ENCODE assay signal across 1 mouse cellular context in the genomic region with DNA sequence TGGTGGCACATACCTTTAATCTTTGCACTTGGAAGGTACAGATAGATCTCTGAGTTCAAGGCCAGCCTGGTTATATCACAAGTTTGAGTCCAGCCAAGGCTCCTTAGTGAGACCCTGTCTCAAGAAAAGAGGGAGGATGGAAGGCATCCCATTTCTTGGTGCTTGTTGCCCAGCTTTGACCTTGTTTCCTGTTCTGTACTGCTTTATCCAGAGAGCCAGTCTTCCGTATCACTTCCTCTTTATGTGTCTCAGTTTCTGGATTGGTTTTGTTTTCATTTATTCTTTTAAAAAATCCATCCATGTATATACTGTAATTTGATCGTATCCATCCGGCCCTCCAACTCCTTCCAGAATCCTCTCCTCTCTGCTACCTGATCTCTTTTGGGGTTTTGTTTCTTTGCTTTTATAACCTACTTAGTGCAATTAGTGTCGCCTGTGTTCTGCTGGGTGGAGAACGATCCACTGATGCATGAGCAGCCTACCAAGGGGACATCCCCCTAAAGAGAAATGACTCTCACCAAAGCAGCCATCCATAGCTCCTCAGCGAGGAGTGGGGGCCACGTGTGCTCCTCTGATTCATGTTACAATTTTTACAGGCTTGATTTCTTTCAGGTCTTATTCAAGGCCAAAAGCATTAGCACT.
TF ChIP-seq lines count a peak whose summit lies in the region.

No protein-coding gene starts in this region.

TF ChIP-seq in CH12.LX, 34 proteins besides CTCF, POLR2A, EP300 and RAD21 (continued from another document):
- TF ChIP-seq GABPA (IDR thresholded peaks at IDR 0.05; ENCODE audit: insufficient replicate concordance, low read depth, low read length) = no peak
- no peak for TF ChIP-seq ZKSCAN1 (IDR thresholded peaks at IDR 0.05; ENCODE audit: borderline replicate concordance, low read depth, low read length)
- TF ChIP-seq E2F4 (IDR thresholded peaks at IDR 0.05; ENCODE audit: insufficient replicate concordance, low read depth, low read length) = no peak
- TF ChIP-seq JUN (IDR thresholded peaks at IDR 0.05; ENCODE audit: insufficient read depth, low read depth, low read length) = peak; percentile 72
- peak; percentile 59; the same call in 1 of the 2 replicates for TF ChIP-seq HCFC1 (IDR thresholded peaks at IDR 0.05; ENCODE audit: low read depth, low read length)
- peak; percentile 77 for TF ChIP-seq USF1 (IDR thresholded peaks at IDR 0.05; ENCODE audit: low read depth, low read length)
- TF ChIP-seq CHD2 (IDR thresholded peaks at IDR 0.05; ENCODE audit: low read length) = peak; percentile 87
- 0 out of 2 replicates have a peak, but pooled peaks have one; percentile 58 for TF ChIP-seq MAFK (IDR thresholded peaks at IDR 0.05; ENCODE audit: insufficient replicate concordance, low read length)
- TF ChIP-seq MYC (IDR thresholded peaks at IDR 0.05; ENCODE audit: low read depth, low read length) = peak; percentile 98
- TF ChIP-seq USF2 (conservative IDR thresholded peaks at IDR 0.05; ENCODE audit: low read depth, low read length) = peak; percentile 77
- TF ChIP-seq NELFE (IDR thresholded peaks at IDR 0.05; ENCODE audit: low read depth, low read length) = peak; percentile 61; the same call in 1 of the 2 replicates
- TF ChIP-seq ETS1 (conservative IDR thresholded peaks at IDR 0.05; ENCODE audit: low read depth, low read length) = peak; percentile 57
- TF ChIP-seq NRF1 (IDR thresholded peaks at IDR 0.05; ENCODE audit: low read depth, low read length) = no peak
- TF ChIP-seq MEF2A (IDR thresholded peaks at IDR 0.05; ENCODE audit: borderline replicate concordance, low read depth, low read length) = peak; percentile 49; the same call in 1 of the 2 replicates
- peak; percentile 86 for TF ChIP-seq RCOR1 (conservative IDR thresholded peaks at IDR 0.05; ENCODE audit: low read depth, low read length)
- peak; percentile 63 for TF ChIP-seq BHLHE40 (IDR thresholded peaks at IDR 0.05; ENCODE audit: low read depth, low read length)
- TF ChIP-seq ZC3H11A (IDR thresholded peaks at IDR 0.05; ENCODE audit: low read depth, low read length) = no peak
- peak; percentile 10 for TF ChIP-seq SMC3 (IDR thresholded peaks at IDR 0.05; ENCODE audit: low read depth, low read length)
- no peak for TF ChIP-seq PAX5 (IDR thresholded peaks at IDR 0.05; ENCODE audit: low read length)
- TF ChIP-seq SIN3A (IDR thresholded peaks at IDR 0.05; ENCODE audit: low read length) = peak; percentile 37; the same call in 1 of the 2 replicates
- TF ChIP-seq IRF4 (IDR thresholded peaks at IDR 0.05; ENCODE audit: low read depth, low read length) = peak; percentile 88
- peak; percentile 98 for TF ChIP-seq MAX (IDR thresholded peaks at IDR 0.05; ENCODE audit: low read length)
- TF ChIP-seq JUND (conservative IDR thresholded peaks at IDR 0.05; ENCODE audit: low read depth, low read length) = no peak; the same call in 1 of the 2 replicates
- TF ChIP-seq MXI1 (IDR thresholded peaks at IDR 0.05; ENCODE audit: low read depth, low read length) = peak; percentile 92
- peak; percentile 57; the same call in 1 of the 2 replicates for TF ChIP-seq TCF12 (IDR thresholded peaks at IDR 0.05; ENCODE audit: low read depth, low read length)
- TF ChIP-seq ELF1 (IDR thresholded peaks at IDR 0.05; ENCODE audit: low read depth, low read length) = peak; percentile 73
- TF ChIP-seq KAT2A (IDR thresholded peaks at IDR 0.05; ENCODE audit: insufficient replicate concordance, low read length) = 0 out of 2 replicates have a peak, but pooled peaks have one; percentile 60
- no peak for TF ChIP-seq UBTF (IDR thresholded peaks at IDR 0.05; ENCODE audit: low read depth, low read length)
- peak; percentile 86 for TF ChIP-seq TBP (conservative IDR thresholded peaks at IDR 0.05; ENCODE audit: low read depth, low read length)
- peak; percentile 98 for TF ChIP-seq MAZ (IDR thresholded peaks at IDR 0.05; ENCODE audit: low read depth, low read length)
- TF ChIP-seq ZNF384 (IDR thresholded peaks at IDR 0.05; ENCODE audit: low read depth, low read length) = peak; percentile 14; the same call in 1 of the 2 replicates
TF ChIP-seq in CH12.LX: peak in this region for 24.
